Mouse (Mus musculus) left cerebral cortex, adult 8-10 months (tissue): ENCODE measurements around the gene Gm2115. TPM values are rescaled to one million over a fixed set of nuclear protein-coding genes. Genes with fewer than 3 reads are reported as not detected.
A peak's percentile ranks its signal among the peaks of the same experiment; 100 is the strongest.

ENCODE experiments used
- DNase-seq, 2 experiments: peaks; one replicate each; pipeline ENCODE4 v3.0.0; 2022; ENCODE audit warnings: low spot score in 2 of 2
- total RNA-seq, 4 experiments: library from RNA; stranded (reverse); gene quantifications; 2 replicates each; pipeline ENCODE4 v1.2.4; 2022

Gene Gm2115
- total RNA-seq, 4 experiments from 2014 or later, result 6.6 to 10.3 (median 7.0) TPM

- no peak for DNase-seq
These were observed 57.8 kb downstream of the Gm2115 start for GRCm38 (mm10) chr7:84586360-84587100.

GRCm38 (mm10) chr7:84587101-84587783 lies 58.5 kb downstream of the Gm2115 start:
- no peak for DNase-seq

GRCm38 (mm10) chr7:84590622-84591021 lies 61.9 kb downstream of the Gm2115 start:
- no peak for DNase-seq

GRCm38 (mm10) chr7:84591347-84591746 lies 62.6 kb downstream of the Gm2115 start:
- DNase-seq, result no peak

GRCm38 (mm10) chr7:84594087-84594916 lies 65.5 kb downstream of the Gm2115 start:
- DNase-seq, result no peak

GRCm38 (mm10) chr7:84594917-84595303 lies 66.2 kb downstream of the Gm2115 start:
- no peak for DNase-seq

GRCm38 (mm10) chr7:84596002-84596401 lies 67.2 kb downstream of the Gm2115 start:
- no peak for DNase-seq

GRCm38 (mm10) chr7:84596633-84597032 lies 67.9 kb downstream of the Gm2115 start:
- DNase-seq, result no peak

- DNase-seq, result no peak
These were observed 71.9 kb downstream of the Gm2115 start for GRCm38 (mm10) chr7:84600631-84601030.

- DNase-seq, result no peak
These were observed 72.6 kb downstream of the Gm2115 start for GRCm38 (mm10) chr7:84601331-84601730.

- no peak for DNase-seq
These were observed 75.7 kb downstream of the Gm2115 start for GRCm38 (mm10) chr7:84604501-84604900.

GRCm38 (mm10) chr7:84605033-84605687 lies 76.4 kb downstream of the Gm2115 start:
- DNase-seq, result peak in 1 of 2 experiments; percentile 19

GRCm38 (mm10) chr7:84605704-84606292 lies 77.0 kb downstream of the Gm2115 start:
- DNase-seq, result peak; percentile 58 to 81

- DNase-seq, result peak in 1 of 2 experiments; percentile 21
These were observed 77.6 kb downstream of the Gm2115 start, which contains the start of gene Fah for GRCm38 (mm10) chr7:84606293-84606749. Gene Fah (minus strand): TSS chr7:84606722.

- no peak for DNase-seq
These were observed 82.9 kb downstream of the Gm2115 start for GRCm38 (mm10) chr7:84611609-84612008.

GRCm38 (mm10) chr7:84612445-84612844 lies 83.7 kb downstream of the Gm2115 start:
- DNase-seq, result no peak

GRCm38 (mm10) chr7:84618951-84619350 lies 90.2 kb downstream of the Gm2115 start:
- no peak for DNase-seq

GRCm38 (mm10) chr7:84620956-84621355 lies 92.2 kb downstream of the Gm2115 start:
- DNase-seq, result no peak

- DNase-seq, result no peak
These were observed 95.0 kb downstream of the Gm2115 start for GRCm38 (mm10) chr7:84623718-84624117.

GRCm38 (mm10) chr7:84631878-84632277 lies 103.1 kb downstream of the Gm2115 start:
- DNase-seq, result no peak
